ENCODE assay signal across 20 mouse cellular contexts in the genomic region with DNA sequence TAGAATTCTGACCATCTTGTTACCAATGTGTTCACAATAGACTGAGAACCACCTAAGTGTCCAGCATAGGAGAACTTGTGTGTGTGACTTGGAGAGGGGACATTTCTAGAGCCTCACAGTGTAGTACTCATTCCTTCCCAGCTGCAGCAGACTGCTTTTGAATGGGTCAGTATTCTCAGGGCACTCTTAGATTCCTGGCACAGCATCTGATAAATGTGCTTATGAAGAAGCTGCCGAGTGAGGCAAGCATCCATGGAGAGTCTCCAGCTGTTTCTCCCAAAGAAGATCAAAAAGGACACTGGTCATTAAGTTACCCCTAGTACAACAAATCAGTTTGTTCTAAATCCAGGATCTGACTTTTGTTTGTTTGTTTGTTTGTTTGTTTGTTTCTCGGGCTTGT. TPM values are rescaled to one million over a fixed set of nuclear protein-coding genes. Genes with fewer than 3 reads are reported as not detected.
DNase-seq lines count a peak whose midpoint lies in the region; ATAC-seq and TF ChIP-seq lines count a peak whose summit lies in the region.
"Had no signal": no experiment of that assay in that cellular context is flagged by ENCODE, and none has a peak within 500 bp of the region (broad histone marks: within the 10 kb centered on the region; RNA-seq: fewer than 3 reads in every experiment).

No protein-coding gene starts in this region.

- no peak for ATAC-seq in lung, embryonic 14.5 days (ENCODE audit: insufficient read depth)
- no peak for ATAC-seq in frontal cortex, adult (ENCODE audit: low TSS enrichment)
- ATAC-seq: CD4-positive, CD25-positive, alpha-beta regulatory T cell, adult 4 months; forebrain, embryonic 15.5 days had no signal

- H3K27me3 ChIP-seq in lung, embryonic 14.5 days (ENCODE audit: insufficient read depth, low read length): no peaks in the 10 kb centered on the region
- H3K27me3 ChIP-seq: heart, embryonic 15.5 days had no signal

- no peak for TF ChIP-seq POLR2A in lung, adult 2 months (IDR thresholded peaks at IDR 0.05; ENCODE audit: borderline replicate concordance, extremely low read depth, low read depth, low read length)

- H3K9ac ChIP-seq in lung, embryonic 14.5 days: no peak overlapping the region
- H3K9ac ChIP-seq: embryonic facial prominence, embryonic 12.5 days; forebrain, embryonic 15.5 days; heart, embryonic 15.5 days; hindbrain, embryonic 14.5 days had no signal

- 48% methylated on average over 2 of the region's 2 CpGs for WGBS in lung, embryonic 14.5 days
- WGBS in lung, adult 2 months: 52% methylated on average over 2 of the region's 2 CpGs

- no peak overlapping the region for H3K4me2 ChIP-seq in lung, embryonic 14.5 days
- H3K4me2 ChIP-seq: embryonic facial prominence, embryonic 12.5 days; forebrain, embryonic 15.5 days; heart, embryonic 11.5 days; heart, embryonic 15.5 days; hindbrain, embryonic 14.5 days had no signal

- H3K36me3 ChIP-seq in lung, embryonic 14.5 days (ENCODE audit: insufficient read depth): no peaks in the 10 kb centered on the region
- H3K36me3 ChIP-seq: embryonic facial prominence, embryonic 12.5 days; forebrain, embryonic 15.5 days; G1E; heart, embryonic 15.5 days; hindbrain, embryonic 10.5 days had no signal

- no peak overlapping the region for H3K27ac ChIP-seq in lung, embryonic 14.5 days (ENCODE audit: low read depth)
- H3K27ac ChIP-seq: embryonic facial prominence, embryonic 12.5 days; forebrain, embryonic 15.5 days; heart, adult 2 months; heart, embryonic 15.5 days; hindbrain, embryonic 10.5 days; hindbrain, embryonic 14.5 days had no signal

- no peak for TF ChIP-seq CTCF in lung, embryonic 14.5 days (IDR thresholded peaks at IDR 0.05; ENCODE audit: low read depth)
- TF ChIP-seq CTCF in lung, adult 2 months (IDR thresholded peaks at IDR 0.05; ENCODE audit: insufficient read depth, low read length): no peak

- H3K9me3 ChIP-seq in lung, embryonic 14.5 days (ENCODE audit: low read depth, low read length): no peaks in the 10 kb centered on the region
- H3K9me3 ChIP-seq: embryonic facial prominence, embryonic 12.5 days; forebrain, embryonic 15.5 days; heart, embryonic 15.5 days; hindbrain, embryonic 10.5 days had no signal

- peaks cover 10% of the 10 kb centered on the region; the same call in 1 of the 2 replicates for H3K4me1 ChIP-seq in lung, embryonic 14.5 days (ENCODE audit: insufficient read depth)
- no peaks in the 10 kb centered on the region; the same call in 1 of the 2 replicates for H3K4me1 ChIP-seq in lung, adult 2 months (ENCODE audit: control insufficient read depth, insufficient read depth, low read length)

- DNase-seq in cerebellum, adult 11-12 months: peak; percentile 12
- DNase-seq in cerebellum, postnatal 25 days: no peak
- DNase-seq in lung, embryonic 14.5 days: peak; percentile 76
- DNase-seq in lung, adult 2 months: no peak
- peak; percentile 59 for DNase-seq in lung, postnatal 10 days
- no peak for DNase-seq in retina, postnatal 1 day
- DNase-seq: adrenal gland, adult 8-10 months; B cell, adult 2 months; cerebellum, postnatal 14 days; gastrocnemius, postnatal 10 days; heart, adult 2 months had no signal

- no peak overlapping the region for H3K4me3 ChIP-seq in lung, embryonic 14.5 days (ENCODE audit: low read depth, low read length)
- H3K4me3 ChIP-seq in lung, adult 2 months (replicated peaks; ENCODE audit: extremely low read depth, low read depth, low read length): no peak overlapping the region
- H3K4me3 ChIP-seq: embryonic facial prominence, embryonic 12.5 days; forebrain, embryonic 15.5 days; heart, adult 2 months; heart, embryonic 15.5 days; hindbrain, embryonic 10.5 days had no signal

RNA-seq across cellular contexts. Expression of a gene that starts 2.4 kb away (rescaled TPM):
- polyA plus RNA-seq in lung, embryonic 14.5 days (2014; fragmentation: Nextera tagmentation; extraction: Ambion mirVana): 7.5 and 8.0 TPM in 2 replicates
- polyA plus RNA-seq in lung, adult 2 months (2012; rRNA removed): 5.4 and 9.0 TPM in 2 replicates
- polyA plus RNA-seq: G1E had no signal

RNA-seq across cellular contexts. Expression of a gene that starts 24.3 kb away (rescaled TPM):
- 48.4 and 57.5 TPM in 2 replicates for polyA plus RNA-seq in lung, embryonic 14.5 days (2014; fragmentation: Nextera tagmentation; extraction: Ambion mirVana)
- 3.0 and 4.2 TPM in 2 replicates for polyA plus RNA-seq in lung, adult 2 months (2012; rRNA removed)

RNA-seq across cellular contexts. Expression of a gene that starts 27.4 kb away (rescaled TPM):
- polyA plus RNA-seq in lung, embryonic 14.5 days (2014; fragmentation: Nextera tagmentation; extraction: Ambion mirVana): 71.3 and 77.8 TPM in 2 replicates
- 4.3 and 8.7 TPM in 2 replicates for polyA plus RNA-seq in lung, adult 2 months (2012; rRNA removed)

Comparison
In these comparisons a context has a peak if more than half of its experiments do, and no peak if none do; other contexts are left out.
1. DNase-seq: peak in cerebellum, adult 11-12 months (single experiment), lung, embryonic 14.5 days (single experiment) and lung, postnatal 10 days (single experiment); none in cerebellum, postnatal 25 days (0 of 2), lung, adult 2 months (single experiment) and retina, postnatal 1 day (single experiment).